Mouse (Mus musculus) lung, postnatal 25 days (tissue): ENCODE data around the gene Olfr1153.

Experiments used
- DNase-seq: peaks from one replicate; pipeline ENCODE4 v3.0.0; 2022; ENCODE audit warnings: low spot score

The Olfr1153 gene

GRCm38 (mm10) chr2:87894662-87895061 lies at the start of gene Olfr1153:
Gene Olfr1153, plus strand, starts transcription at chr2:87894962.
- DNase-seq = no peak

DNA sequence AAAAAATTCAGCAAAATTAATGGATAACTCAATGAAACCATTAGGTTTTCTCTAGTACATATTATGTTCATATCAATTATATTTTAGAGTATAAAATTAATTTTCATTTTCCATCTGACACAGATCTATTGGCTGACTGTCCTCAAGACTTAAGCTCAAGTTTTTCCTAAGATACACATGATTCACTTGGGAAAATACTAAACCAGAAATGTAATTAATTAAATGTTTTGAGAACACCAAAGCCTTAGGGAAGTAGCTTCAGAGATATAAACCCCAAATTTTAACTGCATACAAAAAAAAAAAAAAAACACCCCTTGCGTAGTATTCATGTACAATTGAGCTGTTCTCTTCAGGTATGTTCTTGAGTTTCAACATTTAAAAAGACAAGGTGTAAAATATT lies 39.2 kb upstream of the Olfr1153 start, which contains the start of gene Olfr1151:
Olfr1151 (plus strand) TSS at position 301 of the 400 bp plus-strand sequence.
- no peak for DNase-seq

DNA sequence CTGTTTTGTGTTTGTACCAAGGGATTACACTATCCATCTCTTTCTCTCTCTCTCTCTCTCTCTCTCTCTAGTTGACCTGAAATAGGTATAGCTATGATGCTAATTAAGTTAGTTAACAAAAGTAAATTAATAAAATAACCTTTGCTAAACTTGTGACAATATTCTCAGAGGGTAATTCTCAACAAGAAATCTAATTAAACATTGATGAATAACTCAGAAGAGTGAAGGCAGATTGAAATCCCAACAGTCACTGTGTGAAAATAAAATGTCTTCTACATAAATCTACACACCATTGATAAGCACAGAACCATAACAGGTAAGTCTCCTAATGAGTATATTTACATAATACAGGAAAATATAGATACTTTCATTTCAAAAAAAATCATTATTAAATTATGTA lies 28.6 kb upstream of the Olfr1153 start, which contains the start of gene Olfr1152:
Olfr1152 (plus strand) TSS at position 301 of the 400 bp plus-strand sequence.
- DNase-seq = no peak

DNA sequence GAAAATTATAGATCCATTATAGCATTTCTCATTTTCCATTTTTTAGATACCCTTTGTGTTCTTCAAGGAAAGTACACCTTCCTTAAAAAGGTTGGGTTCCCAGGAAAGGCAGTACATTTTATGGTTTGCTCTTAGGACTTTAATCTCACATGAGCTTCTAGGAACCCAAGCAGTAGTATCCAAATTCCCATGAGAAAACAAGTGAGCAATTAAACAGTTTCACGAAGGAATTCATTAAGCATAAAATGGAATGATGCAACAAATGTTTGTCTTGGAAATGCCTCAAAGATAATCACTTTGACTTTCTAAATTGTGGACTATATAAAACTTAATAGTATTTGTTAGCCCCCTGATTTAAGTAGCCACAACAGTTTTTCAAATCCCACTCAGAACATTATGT lies 10.3 kb downstream of the Olfr1153 start, which contains the start of gene Olfr1154:
Olfr1154 (minus strand) TSS at position 101 of the 400 bp plus-strand sequence.
- no peak for DNase-seq

DNA sequence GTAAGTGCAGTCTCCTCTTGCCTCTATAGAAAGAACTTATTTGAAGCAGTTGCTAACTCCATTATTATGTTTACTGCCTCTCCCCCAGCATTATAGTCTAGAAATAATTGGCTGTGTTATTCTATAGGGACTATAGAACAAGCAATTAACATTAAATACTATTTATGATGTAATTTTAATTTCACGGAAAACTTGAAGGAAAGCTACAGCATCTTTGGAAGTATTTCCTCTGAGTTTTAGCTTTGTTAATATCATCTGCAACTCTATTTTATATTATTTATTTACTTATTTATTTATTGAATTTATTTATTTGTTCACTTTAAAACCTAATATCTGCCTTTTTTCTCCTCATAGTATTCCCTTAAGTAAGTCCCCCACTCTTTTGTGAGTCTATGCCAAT lies 50.3 kb downstream of the Olfr1153 start, which contains the start of gene Olfr1155:
Olfr1155 (minus strand) TSS at position 101 of the 400 bp plus-strand sequence.
- DNase-seq = no peak
